Mouse (Mus musculus): ENCODE results near the gene Lax1. TPM values are rescaled to one million over a fixed set of nuclear protein-coding genes. Genes with fewer than 3 reads are reported as not detected.
A peak's percentile ranks its signal among the peaks of the same experiment; 100 is the strongest.

Gene Lax1
- total RNA-seq, 1 experiment: 1.4 TPM

DNA sequence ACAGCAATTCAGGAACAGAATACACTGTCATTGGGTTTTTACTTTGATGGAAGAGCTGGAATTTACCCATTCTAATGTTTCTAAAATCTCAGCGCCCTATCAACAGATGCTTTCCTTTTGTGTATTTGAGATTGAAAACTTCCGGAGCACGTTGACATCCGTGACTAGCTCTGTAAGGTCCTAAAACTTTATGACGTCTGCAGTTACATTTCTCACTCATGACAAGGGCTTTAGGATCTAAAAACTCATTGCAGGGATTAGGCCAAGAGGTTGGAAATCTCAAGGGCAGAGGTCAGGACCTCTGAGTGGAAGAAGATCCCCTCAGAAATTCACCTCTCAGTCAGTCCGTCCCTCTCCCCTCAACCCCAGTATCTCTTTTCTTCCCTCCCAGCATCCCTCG, 1.6 kb downstream of the Lax1 start:
- no peaks in the 10 kb centered on the region for H3K9me3 ChIP-seq (ENCODE audit: control insufficient read depth, insufficient read depth, low read depth, low read length)
- no peak overlapping the region for H3K4me3 ChIP-seq (ENCODE audit: insufficient read depth in 1 of 2, low read depth in 1 of 2, low read length in 2 of 2, poor library complexity in 1 of 2, severe bottlenecking in 1 of 2)
- no peaks in the 10 kb centered on the region for H3K36me3 ChIP-seq (ENCODE audit: control insufficient read depth, insufficient read depth, low read length, poor library complexity, severe bottlenecking)
- no peak overlapping the region for H3K9ac ChIP-seq (ENCODE audit: insufficient read depth, low read depth, low read length, poor library complexity, severe bottlenecking)
- DNase-seq (ENCODE audit: low read depth, low spot score): no peak
- no peak overlapping the region for H3K27ac ChIP-seq (ENCODE audit: insufficient read depth, low read depth, low read length, poor library complexity, severe bottlenecking)
- TF ChIP-seq ZC3H11A (IDR thresholded peaks at IDR 0.05; ENCODE audit: borderline replicate concordance, low read depth, low read length): no peak
- TF ChIP-seq HCFC1 (IDR thresholded peaks at IDR 0.05; ENCODE audit: borderline replicate concordance, insufficient read depth, low read length): no peak
- no peak for TF ChIP-seq MAFK (IDR thresholded peaks at IDR 0.05; ENCODE audit: insufficient read depth, low read depth, low read length)
- TF ChIP-seq ZNF384 (IDR thresholded peaks at IDR 0.05; ENCODE audit: low read depth, low read length): no peak
- no peak for TF ChIP-seq CHD2 (IDR thresholded peaks at IDR 0.05; ENCODE audit: low read depth, low read length)
- H3K4me1 ChIP-seq (ENCODE audit: control insufficient read depth in 2 of 2, insufficient read depth in 2 of 2, low read length in 2 of 2, poor library complexity in 1 of 2): peaks cover 3 to 12% of the 10 kb centered on the region in 2 experiments; a peak in 3 of 4 replicates
- in situ Hi-C loops (cut with MboI; ENCODE audit: low sequenced_read_pairs in 2 of 2, unreplicated experiment in 2 of 2): no loop called here

DNA sequence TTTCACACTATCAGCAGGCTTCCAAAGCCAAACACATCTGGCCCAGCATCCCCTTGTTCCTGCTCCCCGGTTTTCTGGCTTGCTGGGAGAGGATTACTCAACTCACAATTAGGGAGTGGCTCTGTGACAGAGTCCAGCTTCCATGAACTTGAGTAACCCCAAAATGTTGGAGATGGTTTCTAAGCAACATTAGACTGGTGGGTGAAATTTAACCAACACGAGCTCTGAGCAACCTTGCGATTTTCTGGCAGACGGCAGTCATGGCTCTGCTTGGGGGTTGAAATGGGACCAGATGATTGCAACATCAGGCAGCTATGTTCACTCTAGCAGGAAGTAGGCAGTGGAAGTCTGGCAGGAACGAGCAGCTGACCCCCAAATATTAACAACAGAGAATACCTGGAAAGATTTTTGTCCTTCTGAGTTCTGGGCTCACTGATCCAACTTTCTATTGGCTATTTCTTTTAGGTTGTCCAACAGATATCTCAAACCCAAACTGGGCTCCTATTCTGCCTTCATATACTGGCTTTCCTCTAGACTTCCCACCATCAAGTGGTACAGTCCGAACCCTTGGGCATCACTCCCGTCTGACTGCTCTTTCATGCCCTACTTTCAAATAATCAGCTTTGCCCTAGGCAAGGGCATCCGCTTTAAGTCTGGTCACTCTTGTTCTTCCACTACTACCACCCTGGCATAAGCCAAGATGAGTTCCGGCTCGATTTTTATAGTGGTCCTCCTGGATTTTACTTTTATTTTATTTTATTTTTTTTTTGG, 4.0 kb downstream of the Lax1 start:
- no peak overlapping the region for H3K27ac ChIP-seq (ENCODE audit: insufficient read depth, low read depth, low read length, poor library complexity, severe bottlenecking)
- peaks cover 0 to 7% of the 10 kb centered on the region in 2 experiments; a peak in 1 of 4 replicates for H3K4me1 ChIP-seq (ENCODE audit: control insufficient read depth in 2 of 2, insufficient read depth in 2 of 2, low read length in 2 of 2, poor library complexity in 1 of 2)
- no peak overlapping the region for H3K4me3 ChIP-seq (ENCODE audit: insufficient read depth in 1 of 2, low read depth in 1 of 2, low read length in 2 of 2, poor library complexity in 1 of 2, severe bottlenecking in 1 of 2)
- no peak for DNase-seq (ENCODE audit: low read depth, low spot score)
- no peak for TF ChIP-seq ZC3H11A (IDR thresholded peaks at IDR 0.05; ENCODE audit: borderline replicate concordance, low read depth, low read length)
- no peak for TF ChIP-seq ZNF384 (IDR thresholded peaks at IDR 0.05; ENCODE audit: low read depth, low read length)
- TF ChIP-seq CHD2 (IDR thresholded peaks at IDR 0.05; ENCODE audit: low read depth, low read length): no peak
- TF ChIP-seq MAFK (IDR thresholded peaks at IDR 0.05; ENCODE audit: insufficient read depth, low read depth, low read length): no peak
- TF ChIP-seq HCFC1 (IDR thresholded peaks at IDR 0.05; ENCODE audit: borderline replicate concordance, insufficient read depth, low read length): no peak
- H3K9ac ChIP-seq (ENCODE audit: insufficient read depth, low read depth, low read length, poor library complexity, severe bottlenecking): no peak overlapping the region
- no peaks in the 10 kb centered on the region for H3K9me3 ChIP-seq (ENCODE audit: control insufficient read depth, insufficient read depth, low read depth, low read length)
- no peaks in the 10 kb centered on the region for H3K36me3 ChIP-seq (ENCODE audit: control insufficient read depth, insufficient read depth, low read length, poor library complexity, severe bottlenecking)
- in situ Hi-C loops (cut with MboI; ENCODE audit: low sequenced_read_pairs in 2 of 2, unreplicated experiment in 2 of 2): no loop called here

DNA sequence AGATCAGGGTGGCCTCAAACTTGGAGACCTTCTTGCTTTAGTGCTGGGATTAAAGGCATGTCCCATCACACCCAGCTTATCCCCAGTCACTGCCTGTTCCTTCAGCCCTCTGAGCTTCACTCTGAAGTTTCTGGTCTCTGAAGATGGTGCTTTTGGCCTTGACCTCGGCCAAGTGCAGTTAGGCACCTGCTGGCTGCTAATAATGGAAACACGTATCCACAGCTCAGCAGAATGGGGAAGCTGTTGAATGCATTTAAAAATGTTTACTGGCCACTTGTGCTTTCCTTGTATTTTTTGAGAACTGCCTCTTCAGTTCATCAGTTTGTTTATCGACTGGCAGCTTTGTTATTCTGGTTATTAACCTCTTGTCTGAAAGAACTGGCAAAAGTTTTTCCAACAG, 18.1 kb downstream of the Lax1 start:
- Histone ChIP-seq H3K4me3 (ENCODE audit: insufficient read depth in 1 of 2, low read depth in 1 of 2, low read length in 2 of 2, poor library complexity in 1 of 2, severe bottlenecking in 1 of 2) (0 out of 4 replicates have a peak overlapping the region, but pooled peaks have one; percentile 2 to 12), H3K27ac (ENCODE audit: insufficient read depth, low read depth, low read length, poor library complexity, severe bottlenecking) (peak overlapping the region; percentile 96; the same call in 1 of the 2 replicates), H3K9ac (ENCODE audit: insufficient read depth, low read depth, low read length, poor library complexity, severe bottlenecking) (no peak overlapping the region), H3K4me1 (ENCODE audit: control insufficient read depth in 2 of 2, insufficient read depth in 2 of 2, low read length in 2 of 2, poor library complexity in 1 of 2) (peaks cover 3 to 14% of the 10 kb centered on the region in 2 experiments; a peak in 3 of 4 replicates), H3K9me3 (ENCODE audit: control insufficient read depth, insufficient read depth, low read depth, low read length) (no peaks in the 10 kb centered on the region), H3K36me3 (ENCODE audit: control insufficient read depth, insufficient read depth, low read length, poor library complexity, severe bottlenecking) (peaks cover 3% of the 10 kb centered on the region)
- in situ Hi-C loops (cut with MboI; ENCODE audit: low sequenced_read_pairs in 2 of 2, unreplicated experiment in 2 of 2): no loop called here
- DNase-seq (ENCODE audit: low read depth, low spot score): no peak
- no peak for TF ChIP-seq ZC3H11A (IDR thresholded peaks at IDR 0.05; ENCODE audit: borderline replicate concordance, low read depth, low read length)
- no peak for TF ChIP-seq MAFK (IDR thresholded peaks at IDR 0.05; ENCODE audit: insufficient read depth, low read depth, low read length)
- no peak for TF ChIP-seq CHD2 (IDR thresholded peaks at IDR 0.05; ENCODE audit: low read depth, low read length)
- TF ChIP-seq HCFC1 (IDR thresholded peaks at IDR 0.05; ENCODE audit: borderline replicate concordance, insufficient read depth, low read length): no peak
- TF ChIP-seq ZNF384 (IDR thresholded peaks at IDR 0.05; ENCODE audit: low read depth, low read length): no peak

DNA sequence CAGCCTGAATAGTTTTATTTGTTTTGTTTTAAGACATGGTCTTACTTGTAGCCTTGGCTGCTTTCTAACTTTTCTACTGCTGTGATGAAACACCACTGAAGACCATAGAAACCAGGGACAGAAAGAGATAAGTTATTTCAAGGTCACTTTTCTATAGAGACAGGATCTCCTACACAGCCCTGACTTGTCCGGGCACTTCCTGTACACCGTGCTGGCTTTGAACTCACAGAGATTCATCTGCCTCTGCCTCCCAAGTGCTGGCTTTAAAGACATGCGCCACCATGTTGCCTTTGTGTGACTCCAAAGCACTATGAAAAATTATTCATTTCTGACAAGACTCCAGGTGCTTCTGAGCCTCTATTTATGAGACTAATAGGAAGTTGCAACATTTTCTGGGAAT, 18.6 kb downstream of the Lax1 start:
- H3K4me3 ChIP-seq (ENCODE audit: insufficient read depth in 1 of 2, low read depth in 1 of 2, low read length in 2 of 2, poor library complexity in 1 of 2, severe bottlenecking in 1 of 2): no peak overlapping the region
- TF ChIP-seq ZNF384 (IDR thresholded peaks at IDR 0.05; ENCODE audit: low read depth, low read length): no peak
- TF ChIP-seq CHD2 (IDR thresholded peaks at IDR 0.05; ENCODE audit: low read depth, low read length): no peak
- no peak for TF ChIP-seq ZC3H11A (IDR thresholded peaks at IDR 0.05; ENCODE audit: borderline replicate concordance, low read depth, low read length)
- no peak for TF ChIP-seq MAFK (IDR thresholded peaks at IDR 0.05; ENCODE audit: insufficient read depth, low read depth, low read length)
- TF ChIP-seq HCFC1 (IDR thresholded peaks at IDR 0.05; ENCODE audit: borderline replicate concordance, insufficient read depth, low read length): no peak
- peaks cover 5 to 15% of the 10 kb centered on the region in 2 experiments for H3K4me1 ChIP-seq (ENCODE audit: control insufficient read depth in 2 of 2, insufficient read depth in 2 of 2, low read length in 2 of 2, poor library complexity in 1 of 2)
- no peak for DNase-seq (ENCODE audit: low read depth, low spot score)
- in situ Hi-C loops (cut with MboI; ENCODE audit: low sequenced_read_pairs in 2 of 2, unreplicated experiment in 2 of 2): no loop called here
- H3K36me3 ChIP-seq (ENCODE audit: control insufficient read depth, insufficient read depth, low read length, poor library complexity, severe bottlenecking): peaks cover 3% of the 10 kb centered on the region
- H3K27ac ChIP-seq (ENCODE audit: insufficient read depth, low read depth, low read length, poor library complexity, severe bottlenecking): peak overlapping the region; percentile 96; the same call in 1 of the 2 replicates
- H3K9ac ChIP-seq (ENCODE audit: insufficient read depth, low read depth, low read length, poor library complexity, severe bottlenecking): no peak overlapping the region; the same call in 1 of the 2 replicates
- H3K9me3 ChIP-seq (ENCODE audit: control insufficient read depth, insufficient read depth, low read depth, low read length): no peaks in the 10 kb centered on the region

Measured in ES-E14 (cell line).